Mouse (Mus musculus) MEL (cell line): ENCODE measurements at regions not wholly inside any gene's neighbourhood (a gene's known extent, or its start where the extent isn't known, plus 50 kb on each side); places are given as distances from the start of the nearest gene placed in this dataset.

Source experiments
- CTCF ChIP-seq, 3 experiments: IDR thresholded peaks in 2 of 3; conservative IDR thresholded peaks in 1 of 3; 2 replicates each; pipeline ENCODE4 v1.5.1; 2011 to 2012; ENCODE audit warnings: low read length in 3 of 3, low read depth in 2 of 3, mild to moderate bottlenecking in 2 of 3, improper control_type of control experiment in 1 of 3, inconsistent platforms in 1 of 3, mixed read lengths in 1 of 3, moderate library complexity in 1 of 3; ENCODE audit not compliant: control insufficient read depth in 1 of 3, insufficient read depth in 1 of 3, poor library complexity in 1 of 3, severe bottlenecking in 1 of 3
- E2F4 ChIP-seq: IDR thresholded peaks from 2 replicates; pipeline ENCODE4 v1.6.1; 2011; ENCODE audit warnings: low read depth, low read length, improper control_type of control experiment, borderline replicate concordance
- HCFC1 ChIP-seq: IDR thresholded peaks from 2 replicates; pipeline ENCODE4 v1.6.1; 2012; ENCODE audit warnings: low read depth, mild to moderate bottlenecking, inconsistent platforms, low read length, improper control_type of control experiment, moderate library complexity
- MAFK ChIP-seq: IDR thresholded peaks from 2 replicates; pipeline ENCODE4 v1.6.1; 2011; ENCODE audit warnings: low read depth, mild to moderate bottlenecking, low read length, improper control_type of control experiment, borderline replicate concordance
- MAX ChIP-seq: IDR thresholded peaks from 2 replicates; pipeline ENCODE4 v1.6.1; 2011; ENCODE audit warnings: low read length, improper control_type of control experiment
- MEF2A ChIP-seq: IDR thresholded peaks from 2 replicates; pipeline ENCODE4 v1.6.1; 2014; ENCODE audit warnings: low read depth, mild to moderate bottlenecking, inconsistent platforms, low read length, improper control_type of control experiment; ENCODE audit not compliant: poor library complexity, insufficient replicate concordance, severe bottlenecking; ENCODE audit errors: extremely low read depth
- MXI1 ChIP-seq: IDR thresholded peaks from 2 replicates; pipeline ENCODE4 v1.6.1; 2011; ENCODE audit warnings: mild to moderate bottlenecking, low read depth, low read length, improper control_type of control experiment
- POLR2A ChIP-seq, 2 experiments: IDR thresholded peaks; 2 replicates each; pipeline ENCODE4 v1.6.1; 2011 to 2012; ENCODE audit warnings: low read length in 2 of 2, mild to moderate bottlenecking in 2 of 2, control low read depth in 1 of 2, improper control_type of control experiment in 1 of 2, low read depth in 1 of 2, moderate library complexity in 1 of 2; ENCODE audit not compliant: control insufficient read depth in 1 of 2, insufficient read depth in 1 of 2, poor library complexity in 1 of 2
- ZC3H11A ChIP-seq: IDR thresholded peaks from 2 replicates; pipeline ENCODE4 v1.6.1; 2012; ENCODE audit warnings: low read depth, mild to moderate bottlenecking, inconsistent platforms, low read length, improper control_type of control experiment

DNA sequence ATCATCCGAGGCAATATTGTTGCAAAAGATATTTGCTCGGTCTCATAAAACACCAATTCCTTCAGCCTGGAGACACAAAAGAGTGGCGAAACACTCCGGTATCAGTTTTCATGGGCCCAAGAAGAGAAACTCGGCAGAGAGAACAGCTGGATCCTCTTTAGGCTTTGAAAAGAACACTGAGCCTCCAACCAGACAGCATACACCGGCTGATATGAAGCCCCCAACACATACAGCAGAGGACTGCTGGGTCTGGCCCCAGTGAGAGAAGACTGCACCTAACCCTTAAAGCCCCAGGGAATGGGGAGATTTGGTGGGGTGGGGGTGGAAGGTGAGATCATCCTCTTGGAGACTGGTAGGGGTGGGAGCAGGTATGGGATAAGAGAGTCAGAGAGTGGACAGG is 147.9 kb downstream of the Rchy1 start:
- TF ChIP-seq E2F4: no peak
- TF ChIP-seq MAFK: no peak
- no peak for TF ChIP-seq MAX
- TF ChIP-seq HCFC1: no peak
- TF ChIP-seq ZC3H11A: no peak
- no peak for TF ChIP-seq MXI1
- TF ChIP-seq CTCF (IDR thresholded peaks at IDR 0.05 in 2 of 3, conservative IDR thresholded peaks at IDR 0.05 in 1 of 3; ENCODE audit: control insufficient read depth in 1 of 3, insufficient read depth in 1 of 3, low read depth in 2 of 3, low read length in 3 of 3, poor library complexity in 1 of 3, severe bottlenecking in 1 of 3): no peak
- TF ChIP-seq MEF2A: no peak
- TF ChIP-seq POLR2A (IDR thresholded peaks at IDR 0.05; ENCODE audit: control insufficient read depth in 1 of 2, insufficient read depth in 1 of 2, low read depth in 1 of 2, low read length in 2 of 2, poor library complexity in 1 of 2): peak in 1 of 2 experiments; percentile 12; a peak in 1 of 4 replicates
